Mouse (Mus musculus): ENCODE data around the gene Klk10.

The Klk10 gene

DNA sequence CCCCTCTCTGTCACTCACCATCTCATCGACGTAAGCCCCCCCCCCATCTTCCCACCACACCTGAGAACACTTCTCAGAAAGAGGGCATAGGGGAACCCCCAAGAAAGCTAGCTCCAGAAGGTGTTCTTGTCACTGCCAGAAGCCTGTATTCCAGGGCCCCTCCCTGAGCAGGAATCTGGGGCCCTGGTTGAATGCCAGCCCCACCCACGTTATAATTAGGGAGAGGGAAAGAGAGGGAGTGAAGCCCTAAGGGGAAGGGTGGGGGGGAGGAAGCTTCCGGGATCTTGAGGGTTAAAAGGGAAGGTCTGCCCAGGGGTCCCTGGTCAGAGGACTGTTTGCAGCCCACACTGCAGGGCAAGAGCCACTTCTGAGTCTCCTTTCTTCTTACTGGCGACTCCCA, at the start of gene Klk10:
Gene Klk10 (plus strand): TSS at position 290 of the 400 bp plus-strand sequence.
- in situ Hi-C loops (cut with MboI, MseI): no loop called here

DNA sequence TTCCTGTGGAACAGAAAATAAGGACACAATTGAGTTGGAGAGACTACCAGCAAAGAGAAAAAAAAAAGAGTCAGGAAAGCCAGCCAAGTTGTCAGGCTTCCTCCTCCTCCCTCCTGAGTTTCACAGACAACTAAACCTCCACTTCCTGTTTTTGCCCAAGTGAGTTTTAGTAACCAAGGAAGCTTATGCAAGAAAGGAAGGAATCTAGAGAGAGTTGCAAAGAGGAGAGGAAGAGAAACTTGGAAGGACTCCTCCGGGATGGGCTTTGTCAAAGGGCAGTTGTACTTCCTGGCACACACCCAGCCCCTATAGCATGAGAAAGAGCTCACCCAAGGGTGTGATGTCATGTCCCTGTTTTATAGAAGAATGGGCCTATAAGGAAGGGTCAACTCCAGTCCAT, 33.0 kb upstream of the Klk10 start:
- in situ Hi-C loops (cut with MboI, MseI): no loop called here

- in situ Hi-C loops (cut with MboI, MseI): no loop called here
Measured at GRCm38 (mm10) chr7:43752806-43753205, 28.0 kb upstream of the Klk10 start.

DNA sequence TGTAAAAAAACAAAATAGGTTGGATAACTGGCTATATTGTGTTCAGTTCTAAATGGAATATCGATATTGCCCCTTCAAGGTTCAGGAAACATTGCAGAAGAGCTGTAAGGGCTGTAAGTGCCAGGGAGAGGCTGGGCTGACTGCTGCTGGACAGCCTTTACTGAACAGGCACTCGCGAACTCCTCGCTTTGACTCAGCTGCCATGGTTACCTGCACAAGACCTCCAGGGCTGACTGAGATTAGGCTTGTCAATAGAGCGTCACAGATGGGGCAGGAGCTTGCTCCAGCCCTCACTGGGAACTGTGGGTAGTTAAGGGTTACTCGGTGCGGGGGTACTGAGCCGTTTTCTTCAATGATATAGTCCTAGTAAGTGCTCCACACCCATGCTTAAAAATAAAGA, 14.4 kb upstream of the Klk10 start:
- in situ Hi-C loops (cut with MboI, MseI): no loop called here

DNA sequence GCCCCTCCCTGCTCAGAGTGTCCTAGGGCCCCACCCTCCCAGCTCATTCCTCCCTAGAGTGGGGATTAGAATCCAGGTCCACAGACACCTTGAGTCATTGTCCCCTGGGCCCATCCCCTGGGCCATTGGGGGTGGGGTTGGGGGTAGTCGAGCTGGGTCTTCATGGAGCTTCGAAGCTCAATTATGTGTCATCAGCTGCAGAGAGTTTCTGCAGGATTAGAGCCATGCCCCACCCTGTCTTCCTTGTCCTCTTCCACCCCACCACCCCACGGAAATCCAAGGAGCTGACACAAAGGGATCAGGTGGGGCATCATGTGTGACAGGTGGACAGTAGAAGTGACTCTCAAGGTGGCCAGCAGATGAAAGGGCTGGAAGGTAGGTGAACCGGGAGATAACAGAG, 12.2 kb upstream of the Klk10 start, which contains the start of gene Klk12:
Gene Klk12 (plus strand): TSS at position 301 of the 400 bp plus-strand sequence.
- in situ Hi-C loops (cut with MboI, MseI): no loop called here

DNA sequence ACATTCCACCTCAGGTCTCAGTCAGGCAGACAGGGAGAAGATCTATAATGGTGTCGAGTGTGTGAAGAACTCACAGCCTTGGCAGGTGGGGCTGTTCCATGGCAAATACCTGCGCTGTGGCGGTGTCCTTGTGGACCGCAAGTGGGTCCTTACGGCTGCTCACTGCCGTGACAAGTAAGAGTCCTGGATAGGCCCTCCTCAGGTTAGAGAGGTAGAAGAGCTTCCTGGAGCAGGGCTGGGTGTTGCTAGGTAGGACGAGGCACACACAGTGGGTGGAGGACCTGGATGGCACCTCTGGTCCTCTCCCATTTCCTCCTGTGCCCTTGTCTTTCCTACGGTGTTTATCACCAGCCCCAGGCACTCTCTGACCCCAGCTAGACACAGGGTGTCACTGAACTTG, 11.2 kb upstream of the Klk10 start:
- in situ Hi-C loops (cut with MboI, MseI): loop anchor here (10.0 kb wide), 1 partner anchor 665 kb away; no protein-coding TSS in a partner anchor

GRCm38 (mm10) chr7:43770701-43771100, 10.1 kb upstream of the Klk10 start:
- in situ Hi-C loops (cut with MboI, MseI): loop anchor here (10.0 kb wide), 1 partner anchor 664 kb away; no protein-coding TSS in a partner anchor

- in situ Hi-C loops (cut with MboI, MseI): loop anchor here (10.0 kb wide), 1 partner anchor 663 kb away; no protein-coding TSS in a partner anchor
Measured at GRCm38 (mm10) chr7:43771916-43772315, 8.9 kb upstream of the Klk10 start.

DNA sequence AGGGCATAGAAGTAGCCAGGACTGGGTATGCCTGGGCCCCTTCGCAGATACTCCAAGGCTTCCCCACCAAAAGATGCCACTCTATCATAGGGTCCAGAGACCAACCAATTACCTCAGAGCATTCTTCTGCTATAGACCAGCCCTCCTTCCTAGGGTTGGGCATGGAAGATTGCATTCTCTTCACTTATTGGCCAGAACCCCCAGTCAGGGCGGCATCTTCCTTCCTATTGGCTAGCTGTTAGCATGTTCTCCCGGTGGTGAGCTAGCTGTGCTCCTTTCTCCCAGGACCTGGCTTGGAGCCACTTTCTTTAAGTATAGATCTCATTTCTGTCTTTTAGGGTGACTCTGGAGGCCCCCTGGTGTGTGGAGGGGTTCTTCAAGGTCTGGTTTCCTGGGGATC, 7.9 kb upstream of the Klk10 start:
- in situ Hi-C loops (cut with MboI, MseI): loop anchor here (10.0 kb wide), 1 partner anchor 662 kb away; no protein-coding TSS in a partner anchor

GRCm38 (mm10) chr7:43774364-43774763, 6.5 kb upstream of the Klk10 start, which contains the start of gene Klk11:
Gene Klk11, plus strand, starts transcription at chr7:43774604.
- in situ Hi-C loops (cut with MboI, MseI): loop anchor here (10.0 kb wide), 1 partner anchor 660 kb away; no protein-coding TSS in a partner anchor

GRCm38 (mm10) chr7:43774802-43775201, 6.0 kb upstream of the Klk10 start:
- in situ Hi-C loops (cut with MboI, MseI): loop anchor here (10.0 kb wide), 1 partner anchor 660 kb away; no protein-coding TSS in a partner anchor

- in situ Hi-C loops (cut with MboI, MseI): loop anchor here (10.0 kb wide), 1 partner anchor 659 kb away; no protein-coding TSS in a partner anchor
Measured at GRCm38 (mm10) chr7:43775311-43776057, 5.4 kb upstream of the Klk10 start.

DNA sequence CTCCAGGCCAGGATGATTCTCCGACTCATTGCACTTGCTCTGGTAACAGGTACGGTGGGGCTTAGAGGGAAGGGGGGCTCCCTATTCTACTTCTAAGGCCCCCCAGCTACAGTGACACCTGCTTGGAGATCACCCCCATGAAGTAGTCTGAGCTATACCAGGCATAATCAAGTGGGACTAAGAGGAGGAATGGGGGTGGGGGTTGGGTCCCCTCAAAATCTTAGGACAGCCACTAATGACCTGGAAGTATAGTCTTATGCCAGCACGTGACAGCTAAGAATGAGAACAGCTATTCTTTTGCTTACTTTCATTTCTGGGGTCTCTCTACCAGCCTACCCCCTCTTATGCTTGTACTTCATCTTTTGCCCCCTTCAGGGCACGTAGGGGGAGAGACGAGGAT, 4.3 kb upstream of the Klk10 start:
- in situ Hi-C loops (cut with MboI, MseI): loop anchor here (10.0 kb wide), 1 partner anchor 658 kb away; no protein-coding TSS in a partner anchor

GRCm38 (mm10) chr7:43777423-43777822, 3.4 kb upstream of the Klk10 start:
- in situ Hi-C loops (cut with MboI, MseI): loop anchor here (10.0 kb wide), 1 partner anchor 657 kb away; no protein-coding TSS in a partner anchor

GRCm38 (mm10) chr7:43778176-43778970, 2.5 kb upstream of the Klk10 start:
- in situ Hi-C loops (cut with MboI, MseI): loop anchor here (10.0 kb wide), 1 partner anchor 656 kb away; no protein-coding TSS in a partner anchor

GRCm38 (mm10) chr7:43780241-43780640, 594 bp upstream of the Klk10 start:
- in situ Hi-C loops (cut with MboI, MseI): no loop called here

- in situ Hi-C loops (cut with MboI, MseI): no loop called here
Measured at GRCm38 (mm10) chr7:43781541-43781940, 706 bp downstream of the Klk10 start.

GRCm38 (mm10) chr7:43782275-43783265, 1.7 kb downstream of the Klk10 start:
- in situ Hi-C loops (cut with MboI, MseI): no loop called here

DNA sequence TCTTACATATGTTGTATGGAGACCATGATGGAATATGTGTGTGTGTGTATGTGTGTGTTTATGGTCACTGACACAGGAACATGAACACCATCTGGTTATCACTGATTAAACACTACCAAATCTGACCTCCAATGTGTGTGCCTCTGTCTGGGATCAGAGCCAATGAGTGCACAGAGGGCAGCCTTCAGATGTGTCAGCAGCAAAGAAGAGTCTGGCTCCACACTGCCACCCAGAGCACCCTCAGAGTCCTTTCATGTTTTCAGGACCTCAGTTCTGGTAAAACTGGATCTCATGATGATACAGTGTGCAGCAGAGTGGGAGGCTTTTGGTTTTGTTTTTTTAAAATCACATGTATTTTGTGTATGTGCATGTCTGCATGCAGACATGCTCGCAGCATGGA, 4.5 kb downstream of the Klk10 start:
- in situ Hi-C loops (cut with MboI, MseI): no loop called here

GRCm38 (mm10) chr7:43788096-43788495, 7.3 kb downstream of the Klk10 start:
- in situ Hi-C loops (cut with MboI, MseI): no loop called here

DNA sequence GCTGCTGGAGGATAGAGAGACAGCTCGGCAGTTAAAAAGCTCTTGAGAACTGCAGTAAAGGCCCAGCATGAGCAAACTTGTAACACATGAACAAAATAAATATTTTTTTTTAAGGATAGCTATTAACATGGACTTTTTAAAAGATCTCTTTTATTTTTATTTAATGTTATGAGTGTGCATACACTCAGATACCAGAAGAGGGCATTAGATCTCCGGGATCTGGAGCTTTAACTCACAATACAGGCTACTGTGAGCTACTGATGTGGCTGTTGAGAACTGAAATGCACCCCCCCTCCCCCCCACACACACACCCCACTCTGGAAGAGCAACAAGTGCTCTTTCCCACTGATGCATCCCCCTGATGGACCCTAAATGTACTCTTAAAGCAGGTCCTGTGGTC, 8.5 kb downstream of the Klk10 start:
- in situ Hi-C loops (cut with MboI, MseI): no loop called here

Data from regulatory T cell (primary cell).